Mouse (Mus musculus): ENCODE measurements around the gene Nsun6. TPM values are rescaled to one million over a fixed set of nuclear protein-coding genes. Genes with fewer than 3 reads are reported as not detected.

Nsun6 gene
- polyA plus RNA-seq, 1 experiment from 2014 or later: 6.3 TPM

DNA sequence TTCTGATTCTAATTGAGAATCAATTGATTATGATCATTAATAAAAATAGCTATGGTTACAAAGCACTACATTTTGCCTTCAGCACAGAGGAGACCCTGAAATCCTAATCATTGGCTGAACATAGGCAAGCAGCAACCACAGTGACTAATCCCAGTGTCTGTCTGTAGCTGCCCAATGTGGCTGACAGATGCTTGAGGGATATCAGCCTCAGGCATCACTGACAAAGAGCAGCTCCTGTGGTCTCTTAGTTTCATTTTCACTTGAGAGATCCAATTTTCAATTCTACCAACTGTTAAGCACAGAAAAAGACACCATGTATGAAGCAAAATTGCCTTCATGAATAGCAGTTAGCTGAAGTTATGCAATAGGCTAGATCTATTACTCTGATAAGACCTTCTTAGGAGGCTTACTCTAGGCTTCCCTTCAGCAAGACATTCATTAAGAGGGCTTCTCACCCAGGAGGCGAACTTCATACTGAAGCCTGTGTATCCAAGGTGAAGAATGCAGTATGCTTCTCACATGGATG, 93.8 kb downstream of the Nsun6 start:
- H3K9me3 ChIP-seq (replicated peaks; ENCODE audit: control insufficient read depth, low read length): no peaks in the 10 kb centered on the region
- no peak overlapping the region for H3K4me3 ChIP-seq (ENCODE audit: low read length)
- ATAC-seq (replicated peaks; ENCODE audit: extremely low read depth, insufficient read depth, low FRiP score): no peak
- no peak overlapping the region for H3K9ac ChIP-seq (ENCODE audit: low read length)
- H3K4me1 ChIP-seq (ENCODE audit: control insufficient read depth, insufficient read depth, low read length): no peaks in the 10 kb centered on the region
- no peaks in the 10 kb centered on the region for H3K27me3 ChIP-seq (ENCODE audit: control insufficient read depth, insufficient read depth, low read length)
- H3K36me3 ChIP-seq (ENCODE audit: control insufficient read depth, insufficient read depth): 0 out of 2 replicates have a peak, but pooled peaks cover 6% of the 10 kb centered on the region
- no peak overlapping the region for H3K27ac ChIP-seq (ENCODE audit: low read length)
- WGBS: 76% methylated on average over 1 of the region's 1 CpGs
- no peak overlapping the region for H3K4me2 ChIP-seq (ENCODE audit: low read depth, low read length)

DNA sequence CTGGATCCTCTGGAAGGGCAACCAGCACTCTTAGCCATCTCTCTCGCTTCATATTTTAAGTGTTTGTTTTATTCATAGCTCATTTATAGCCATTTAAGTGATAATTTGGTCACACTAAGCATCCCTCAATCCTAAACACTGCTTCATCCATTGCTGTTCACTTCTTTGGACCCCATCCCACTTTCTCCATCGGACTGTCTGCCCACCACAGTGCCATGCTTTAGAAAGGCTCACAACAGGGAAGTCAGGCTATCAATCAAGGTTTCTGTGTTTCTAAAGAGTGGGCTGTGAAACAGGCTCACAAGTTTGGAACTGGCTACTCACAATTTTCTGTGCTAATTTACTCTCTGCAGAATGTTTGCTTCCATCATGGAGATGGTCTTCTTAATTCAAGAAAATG, 101.8 kb downstream of the Nsun6 start:
- Histone ChIP-seq H3K27ac (ENCODE audit: low read length) (no peak overlapping the region), H3K27me3 (ENCODE audit: control insufficient read depth, insufficient read depth, low read length) (no peaks in the 10 kb centered on the region), H3K9me3 (replicated peaks; ENCODE audit: control insufficient read depth, low read length) (no peaks in the 10 kb centered on the region), H3K36me3 (ENCODE audit: control insufficient read depth, insufficient read depth) (no peaks in the 10 kb centered on the region), H3K4me3 (ENCODE audit: low read length) (no peak overlapping the region), H3K9ac (ENCODE audit: low read length) (no peak overlapping the region), H3K4me1 (ENCODE audit: control insufficient read depth, insufficient read depth, low read length) (no peaks in the 10 kb centered on the region), H3K4me2 (ENCODE audit: low read depth, low read length) (no peak overlapping the region)
- WGBS: 79% methylated on average over 2 of the region's 2 CpGs
- ATAC-seq (replicated peaks; ENCODE audit: extremely low read depth, insufficient read depth, low FRiP score): no peak

Other genes with a start within 250 kb of the Nsun6 start
- 19.7 and 21.0 TPM in 2 replicates for gene Arl5b, start 5.7 kb downstream of the Nsun6 start, polyA plus RNA-seq (2015; fragmentation: Nextera tagmentation; extraction: Ambion mirVana)

All from heart, embryonic 16.5 days (tissue).